Mouse (Mus musculus) forebrain, embryonic 10.5 days (tissue): Measurements from ENCODE around the gene A930033H14Rik. TPM values are rescaled to one million over a fixed set of nuclear protein-coding genes. Genes with fewer than 3 reads are reported as not detected.

ENCODE experiments used
- DNase-seq: peaks from one replicate; pipeline ENCODE4 v3.0.0-alpha.2; 2017; ENCODE audit warnings: low spot score; ENCODE audit errors: extremely low spot score
- H3K27ac ChIP-seq: fragments of 300-500 bp; sonication (generic); 2 replicates; pipeline ENCODE4 v1.5.1; 2016; ENCODE audit warnings: mild to moderate bottlenecking
- H3K27me3 ChIP-seq: fragments of 300-500 bp; sonication (generic); 2 replicates; pipeline ENCODE4 v1.6.1; 2016; ENCODE audit warnings: mild to moderate bottlenecking; ENCODE audit not compliant: poor library complexity, severe bottlenecking
- H3K36me3 ChIP-seq: fragments of 300-500 bp; sonication (generic); replicated peaks from 2 replicates; pipeline ENCODE4 v1.6.1; 2016; ENCODE audit warnings: mild to moderate bottlenecking, moderate library complexity
- H3K4me1 ChIP-seq: fragments of 300-500 bp; sonication (generic); 2 replicates; pipeline ENCODE4 v1.6.1; 2016
- H3K4me3 ChIP-seq: fragments of 300-500 bp; sonication (generic); 2 replicates; pipeline ENCODE4 v1.5.1; 2016; ENCODE audit warnings: mild to moderate bottlenecking, moderate library complexity
- H3K9me3 ChIP-seq: fragments of 300-500 bp; sonication (generic); 2 replicates; pipeline ENCODE4 v1.6.1; 2016; ENCODE audit warnings: mild to moderate bottlenecking, moderate library complexity
- WGBS: fragments of 180-500 bp; shearing (Covaris S2); methylation state at CpG from one replicate; pipeline ENCODE4 v1.1.7; 2016; 5-methylcytosine and 5-hydroxymethylcytosine counted together
- polyA plus RNA-seq: library from polyadenylated mRNA; unstranded; fragments of >200 nt; fragmentation: Nextera tagmentation; extraction: Ambion mirVana; gene quantifications from 2 replicates; pipeline ENCODE4 v1.2.1, GENCODE M21; 2016

A930033H14Rik gene
- polyA plus RNA-seq, 1 experiment from 2014 or later: 1.2 TPM

GRCm38 (mm10) chr10:69184903-69185302, 28.0 kb downstream of the A930033H14Rik start:
- Histone ChIP-seq H3K4me1 (no peaks in the 10 kb centered on the region), H3K27ac (no peak overlapping the region), H3K36me3 (no peaks in the 10 kb centered on the region), H3K27me3 (no peaks in the 10 kb centered on the region), H3K9me3 (no peaks in the 10 kb centered on the region), H3K4me3 (no peak overlapping the region)
- 94% methylated on average over 4 of the region's 4 CpGs for WGBS
- no peak for DNase-seq

DNA sequence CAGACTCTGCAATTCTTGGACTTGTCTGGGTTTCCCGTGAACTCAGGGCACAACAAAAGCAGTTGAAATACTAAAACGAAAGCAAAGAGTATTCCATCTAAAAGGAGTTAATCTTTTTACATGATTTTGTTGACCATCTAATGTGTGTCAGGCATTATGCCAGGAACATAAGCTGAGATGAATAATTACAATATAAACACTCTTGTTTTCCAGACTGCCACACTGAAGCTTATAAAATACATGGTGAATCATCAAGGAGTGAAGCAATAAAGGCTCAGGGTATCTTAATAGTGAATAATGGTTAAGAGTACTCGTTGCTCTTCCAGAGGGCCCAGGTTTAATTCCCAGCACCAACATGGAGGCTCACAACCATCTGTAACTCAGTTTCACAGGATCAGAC, 31.9 kb downstream of the A930033H14Rik start:
- no peaks in the 10 kb centered on the region for H3K4me1 ChIP-seq
- peaks cover 8% of the 10 kb centered on the region; the same call in 1 of the 2 replicates for H3K9me3 ChIP-seq
- no peaks in the 10 kb centered on the region for H3K36me3 ChIP-seq
- no peak overlapping the region for H3K4me3 ChIP-seq
- H3K27me3 ChIP-seq: no peaks in the 10 kb centered on the region
- WGBS: 87% methylated on average over 3 of the region's 3 CpGs
- DNase-seq: no peak
- H3K27ac ChIP-seq: no peak overlapping the region

DNA sequence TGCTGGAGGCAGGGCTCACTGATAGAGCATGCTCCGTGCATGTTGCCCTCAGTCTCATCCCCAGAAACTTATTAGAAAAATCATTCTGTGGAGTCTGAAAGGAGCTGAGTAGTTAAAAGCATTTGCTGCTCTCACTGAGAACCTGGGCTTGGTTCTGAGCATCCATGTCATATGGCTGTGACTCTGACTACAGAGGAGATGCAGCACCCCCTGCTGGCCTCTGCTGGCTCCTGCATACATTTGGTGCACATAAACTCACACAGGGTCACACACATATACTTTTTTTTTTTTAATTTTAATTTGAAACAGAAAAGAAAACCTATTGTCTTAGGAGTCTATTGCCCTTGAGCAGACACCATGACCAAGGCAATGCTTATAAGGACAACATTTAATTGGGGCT, 33.6 kb downstream of the A930033H14Rik start:
- 96% methylated on average over 1 of the region's 1 CpGs for WGBS
- H3K27me3 ChIP-seq: no peaks in the 10 kb centered on the region

GRCm38 (mm10) chr10:69176116-69176515, 36.8 kb downstream of the A930033H14Rik start:
- no peak overlapping the region for H3K27ac ChIP-seq
- H3K9me3 ChIP-seq: peaks cover 8% of the 10 kb centered on the region; the same call in 1 of the 2 replicates
- H3K4me3 ChIP-seq: no peak overlapping the region
- DNase-seq: no peak
- H3K36me3 ChIP-seq: no peaks in the 10 kb centered on the region
- no peaks in the 10 kb centered on the region for H3K27me3 ChIP-seq
- 84% methylated on average over 3 of the region's 3 CpGs for WGBS
- no peaks in the 10 kb centered on the region for H3K4me1 ChIP-seq

More for the DNA sequence above, 33.6 kb downstream of the A930033H14Rik start:
- no peak overlapping the region for H3K27ac ChIP-seq
- no peak overlapping the region for H3K4me3 ChIP-seq
- no peaks in the 10 kb centered on the region for H3K36me3 ChIP-seq
- H3K4me1 ChIP-seq: no peaks in the 10 kb centered on the region
- DNase-seq: no peak
- peaks cover 8% of the 10 kb centered on the region; the same call in 1 of the 2 replicates for H3K9me3 ChIP-seq

DNA sequence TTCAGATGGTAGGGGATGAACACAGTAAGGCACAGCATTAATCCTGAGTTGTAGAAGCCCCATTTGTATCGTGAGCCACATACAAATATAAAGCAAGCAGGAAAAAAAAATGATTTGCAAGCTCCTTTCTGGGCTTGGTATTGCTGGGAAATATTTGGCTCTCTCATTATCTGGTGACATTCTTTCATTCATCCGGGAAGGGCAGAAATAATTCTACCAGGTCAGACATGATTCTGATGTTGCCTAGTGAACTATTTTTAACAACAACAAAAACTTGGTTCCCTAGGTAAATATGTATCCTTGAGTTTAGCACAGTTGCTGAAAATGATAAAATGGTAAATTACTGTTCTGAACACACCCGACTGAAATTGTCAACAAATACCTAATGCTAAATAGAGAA, 40.5 kb downstream of the A930033H14Rik start:
- Histone ChIP-seq H3K4me3 (no peak overlapping the region), H3K27ac (no peak overlapping the region), H3K9me3 (no peaks in the 10 kb centered on the region), H3K27me3 (no peaks in the 10 kb centered on the region), H3K4me1 (0 out of 2 replicates have a peak, but pooled peaks cover 3% of the 10 kb centered on the region), H3K36me3 (no peaks in the 10 kb centered on the region)
- DNase-seq: no peak
- 85% methylated on average over 3 of the region's 3 CpGs for WGBS

DNA sequence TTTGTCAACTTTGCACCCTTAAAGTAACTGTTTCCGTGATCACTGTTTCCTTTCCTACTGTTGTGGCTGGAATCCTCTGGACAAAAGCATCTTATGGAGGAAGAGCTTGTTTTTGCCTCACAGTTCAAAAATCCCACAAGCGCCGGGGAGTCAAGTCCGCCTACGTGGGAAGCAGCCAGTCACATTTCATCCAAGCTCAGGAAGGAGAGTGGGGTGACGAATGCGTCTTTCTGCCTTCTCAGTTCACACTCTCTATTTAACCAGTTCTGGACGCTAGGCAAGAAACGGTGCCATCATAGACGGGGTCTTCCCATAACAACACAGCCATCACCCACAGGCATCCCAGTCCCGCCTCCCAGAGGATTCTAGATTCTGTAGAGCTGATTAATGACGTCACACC, 46.4 kb downstream of the A930033H14Rik start:
- Histone ChIP-seq H3K27me3 (no peaks in the 10 kb centered on the region), H3K4me1 (0 out of 2 replicates have a peak, but pooled peaks cover 3% of the 10 kb centered on the region), H3K36me3 (no peaks in the 10 kb centered on the region), H3K27ac (no peak overlapping the region), H3K4me3 (no peak overlapping the region), H3K9me3 (no peaks in the 10 kb centered on the region)
- DNase-seq: no peak
- WGBS: 88% methylated on average over 12 of the region's 12 CpGs

GRCm38 (mm10) chr10:69165847-69166246, 47.1 kb downstream of the A930033H14Rik start:
- H3K27me3 ChIP-seq: no peaks in the 10 kb centered on the region
- DNase-seq: no peak
- H3K4me3 ChIP-seq: no peak overlapping the region
- WGBS: 95% methylated on average over 3 of the region's 3 CpGs
- H3K9me3 ChIP-seq: no peaks in the 10 kb centered on the region
- H3K36me3 ChIP-seq: no peaks in the 10 kb centered on the region
- H3K27ac ChIP-seq: no peak overlapping the region
- H3K4me1 ChIP-seq: 0 out of 2 replicates have a peak, but pooled peaks cover 3% of the 10 kb centered on the region

GRCm38 (mm10) chr10:69165125-69165524, 47.8 kb downstream of the A930033H14Rik start:
- H3K4me1 ChIP-seq: 0 out of 2 replicates have a peak, but pooled peaks cover 3% of the 10 kb centered on the region
- no peaks in the 10 kb centered on the region for H3K36me3 ChIP-seq
- no peak for DNase-seq
- no peaks in the 10 kb centered on the region for H3K9me3 ChIP-seq
- 63% methylated on average over 7 of the region's 7 CpGs for WGBS
- no peak overlapping the region for H3K27ac ChIP-seq
- H3K27me3 ChIP-seq: no peaks in the 10 kb centered on the region
- H3K4me3 ChIP-seq: no peak overlapping the region

DNA sequence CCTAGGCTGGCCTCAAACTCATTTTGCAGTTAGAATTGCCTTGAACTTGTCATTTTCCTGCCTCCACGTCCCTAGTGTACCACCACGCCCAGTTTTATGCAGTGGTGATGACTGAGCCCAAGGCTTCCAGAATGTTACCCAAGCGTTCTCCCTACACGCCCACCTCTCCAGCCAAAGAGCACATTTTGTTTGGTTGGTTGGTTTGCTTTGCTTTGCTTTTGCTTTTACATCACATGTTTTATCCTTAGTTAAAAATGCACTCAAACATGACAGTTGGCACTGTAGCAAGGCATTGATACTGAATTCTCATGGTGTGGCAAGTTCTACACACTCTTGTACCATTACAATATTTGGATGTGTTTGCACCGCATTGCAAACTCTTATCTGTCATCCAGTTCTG, 49.7 kb downstream of the A930033H14Rik start:
- WGBS: 94% methylated on average over 5 of the region's 5 CpGs
- no peaks in the 10 kb centered on the region for H3K36me3 ChIP-seq
- no peak overlapping the region for H3K4me3 ChIP-seq
- no peaks in the 10 kb centered on the region for H3K9me3 ChIP-seq
- no peak for DNase-seq
- no peaks in the 10 kb centered on the region for H3K4me1 ChIP-seq
- H3K27ac ChIP-seq: no peak overlapping the region
- no peaks in the 10 kb centered on the region for H3K27me3 ChIP-seq

DNA sequence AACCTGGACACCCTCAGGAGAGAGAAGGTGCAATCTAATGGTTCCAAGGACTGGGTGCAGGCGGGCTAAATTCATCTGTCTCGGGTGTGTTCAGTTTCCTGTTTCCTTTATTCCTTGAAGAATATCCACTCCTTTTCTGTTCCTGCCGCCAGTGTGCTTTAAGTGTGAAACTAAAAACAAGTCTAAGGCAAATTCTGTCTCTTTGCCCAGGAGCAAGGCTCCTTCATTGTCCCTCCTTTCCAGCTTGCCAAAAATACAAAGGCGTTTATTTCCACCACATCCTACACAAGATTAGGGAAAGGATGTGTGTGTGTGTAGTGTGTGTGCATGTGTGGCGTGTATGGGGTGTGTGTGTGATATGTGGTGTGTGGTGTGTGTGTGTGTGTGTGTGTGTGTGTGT, 50.3 kb downstream of the A930033H14Rik start:
- Histone ChIP-seq H3K4me1 (no peaks in the 10 kb centered on the region), H3K9me3 (no peaks in the 10 kb centered on the region), H3K27ac (no peak overlapping the region), H3K36me3 (no peaks in the 10 kb centered on the region), H3K27me3 (no peaks in the 10 kb centered on the region), H3K4me3 (no peak overlapping the region)
- WGBS: 85% methylated on average over 5 of the region's 5 CpGs
- DNase-seq: no peak

DNA sequence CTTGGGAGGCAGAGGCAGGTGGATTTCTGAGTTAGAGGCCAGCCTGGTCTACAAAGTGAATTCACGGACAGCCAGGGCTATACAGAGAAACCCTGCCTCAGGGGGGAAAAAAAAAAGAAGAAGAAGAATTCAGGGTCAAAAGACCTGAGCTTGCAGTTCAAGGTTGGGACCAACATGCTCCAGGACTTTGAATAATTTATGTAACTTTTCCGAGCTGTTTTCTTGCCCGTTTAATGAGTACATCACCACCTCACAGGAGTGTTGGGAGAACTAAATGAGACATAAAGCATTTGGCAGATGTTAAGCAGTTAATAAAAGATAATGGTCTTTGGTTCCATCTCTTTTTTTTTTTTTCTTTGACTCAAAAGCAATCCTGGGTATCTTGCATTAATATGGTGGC, 51.4 kb downstream of the A930033H14Rik start:
- 89% methylated on average over 3 of the region's 3 CpGs for WGBS

DNA sequence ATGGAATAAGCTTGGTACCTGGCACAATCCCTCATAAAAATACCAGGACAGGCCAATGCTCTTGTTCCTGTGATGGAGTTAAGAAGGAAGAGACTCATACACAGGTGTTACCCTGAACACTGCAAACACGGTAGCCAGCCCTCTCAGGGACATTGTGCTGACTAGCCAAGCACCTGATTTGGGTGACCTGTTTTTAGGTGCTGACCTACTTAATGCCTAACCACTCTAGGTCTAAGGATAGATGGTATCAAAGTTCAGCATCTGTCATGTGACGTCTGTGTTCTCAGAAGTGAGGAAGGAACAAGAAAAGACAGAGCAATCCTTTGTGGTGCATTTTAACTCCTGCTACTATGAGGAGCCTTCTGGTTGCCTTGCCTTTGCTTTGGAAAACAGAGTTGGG, 52.0 kb downstream of the A930033H14Rik start:
- Histone ChIP-seq H3K4me3 (no peak overlapping the region), H3K27ac (no peak overlapping the region), H3K36me3 (no peaks in the 10 kb centered on the region), H3K27me3 (no peaks in the 10 kb centered on the region), H3K4me1 (no peaks in the 10 kb centered on the region), H3K9me3 (no peaks in the 10 kb centered on the region)
- DNase-seq: no peak
- WGBS: 84% methylated on average over 2 of the region's 2 CpGs

More for the DNA sequence above, 51.4 kb downstream of the A930033H14Rik start:
- Histone ChIP-seq H3K27ac (no peak overlapping the region), H3K36me3 (no peaks in the 10 kb centered on the region), H3K27me3 (no peaks in the 10 kb centered on the region), H3K9me3 (no peaks in the 10 kb centered on the region), H3K4me1 (no peaks in the 10 kb centered on the region), H3K4me3 (no peak overlapping the region)
- DNase-seq: no peak
